Mouse (Mus musculus) neural tube, embryonic 14.5 days (tissue): ENCODE results near the gene Ankrd34c. TPM values are rescaled to one million over a fixed set of nuclear protein-coding genes. Genes with fewer than 3 reads are reported as not detected.

Experiments
- ATAC-seq: fragments of 200-750 bp; cut with Nextera tagmentation; 2 replicates; pipeline ENCODE4 v1.8.0; 2017; ENCODE audit warnings: low read depth, mild to moderate bottlenecking, moderate TSS enrichment, moderate library complexity
- H3K27ac ChIP-seq: fragments of 300-500 bp; sonication (generic); 2 replicates; pipeline ENCODE4 v1.5.1; 2014; ENCODE audit warnings: low read depth, mild to moderate bottlenecking, control low read depth, low read length, moderate library complexity, mixed read lengths
- H3K27me3 ChIP-seq: fragments of 300-500 bp; sonication (generic); 2 replicates; pipeline ENCODE4 v1.6.1; 2014; ENCODE audit warnings: low read length; ENCODE audit not compliant: control insufficient read depth, insufficient read depth
- H3K36me3 ChIP-seq: fragments of 300-500 bp; sonication (generic); 2 replicates; pipeline ENCODE4 v1.6.1; 2014; ENCODE audit warnings: low read length, mixed read lengths; ENCODE audit not compliant: control insufficient read depth, insufficient read depth
- H3K4me1 ChIP-seq: fragments of 300-500 bp; sonication (generic); 2 replicates; pipeline ENCODE4 v1.6.1; 2014; ENCODE audit warnings: low read length; ENCODE audit not compliant: control insufficient read depth, insufficient read depth
- H3K4me2 ChIP-seq: fragments of 300-500 bp; sonication (generic); 2 replicates; pipeline ENCODE4 v1.6.1; 2014; ENCODE audit warnings: mild to moderate bottlenecking, low read depth, low read length, control low read depth
- H3K4me3 ChIP-seq: fragments of 300-500 bp; sonication (generic); 2 replicates; pipeline ENCODE4 v1.5.1; 2014; ENCODE audit warnings: low read depth, low read length, control low read depth, mixed read lengths
- H3K9ac ChIP-seq: fragments of 300-500 bp; sonication (generic); replicated peaks from 2 replicates; pipeline ENCODE4 v1.6.1; 2014; ENCODE audit warnings: low read depth, mild to moderate bottlenecking, control low read depth, low read length, mixed read lengths
- H3K9me3 ChIP-seq: fragments of 300-500 bp; sonication (generic); 2 replicates; pipeline ENCODE4 v1.6.1; 2016; ENCODE audit warnings: low read length; ENCODE audit not compliant: control insufficient read depth
- WGBS: fragments of 180-500 bp; shearing (Covaris S2); extraction: QIAGEN DNeasy Blood & Tissue Kit; methylation state at CpG from one replicate; pipeline ENCODE4 v1.1.7; 2014; 5-methylcytosine and 5-hydroxymethylcytosine counted together
- polyA plus RNA-seq: library from polyadenylated mRNA; unstranded; fragments of >200 nt; fragmentation: Nextera tagmentation; extraction: Ambion mirVana; gene quantifications from 2 replicates; pipeline ENCODE4 v1.2.1, GENCODE M21; 2014

Ankrd34c gene
- 1.1 and 1.5 TPM in 2 replicates for polyA plus RNA-seq

DNA sequence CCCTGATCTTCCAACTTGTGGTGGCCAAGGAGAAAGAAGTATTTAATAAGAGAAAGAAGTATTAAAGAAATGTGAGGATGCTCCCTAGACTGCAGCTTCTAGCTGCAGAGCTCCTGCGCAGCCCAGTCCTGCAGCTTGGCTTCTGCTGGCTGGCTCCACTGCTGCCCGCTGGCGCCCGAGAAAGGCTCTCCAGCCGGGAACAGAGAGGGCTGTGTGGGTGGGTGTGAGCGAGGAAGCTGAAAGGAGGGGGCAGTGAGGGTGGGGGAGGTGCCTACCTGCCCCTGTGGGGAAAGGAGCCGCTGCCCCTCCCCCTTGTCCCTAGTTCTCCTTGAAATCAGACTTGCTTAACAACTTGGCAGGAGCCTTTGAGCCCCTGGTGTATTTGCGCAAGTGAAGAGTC lies at the start of gene Ankrd34c:
Gene Ankrd34c, minus strand, starts transcription at position 181 of the 400 bp plus-strand sequence.
- no peaks in the 10 kb centered on the region for H3K4me1 ChIP-seq
- H3K9me3 ChIP-seq = no peaks in the 10 kb centered on the region
- WGBS = 2% methylated on average over 8 of the region's 8 CpGs
- no peaks in the 10 kb centered on the region for H3K36me3 ChIP-seq
- H3K9ac ChIP-seq = no peak within 1 kb of the TSS
- peaks cover 4% of the 10 kb centered on the region for H3K27me3 ChIP-seq
- peak within 1 kb of the TSS; percentile 35 for H3K4me2 ChIP-seq
- peak; percentile 58; the same call in 1 of the 2 replicates for ATAC-seq
- peak within 1 kb of the TSS; percentile 4; the same call in 1 of the 2 replicates for H3K4me3 ChIP-seq
- no peak within 1 kb of the TSS for H3K27ac ChIP-seq

DNA sequence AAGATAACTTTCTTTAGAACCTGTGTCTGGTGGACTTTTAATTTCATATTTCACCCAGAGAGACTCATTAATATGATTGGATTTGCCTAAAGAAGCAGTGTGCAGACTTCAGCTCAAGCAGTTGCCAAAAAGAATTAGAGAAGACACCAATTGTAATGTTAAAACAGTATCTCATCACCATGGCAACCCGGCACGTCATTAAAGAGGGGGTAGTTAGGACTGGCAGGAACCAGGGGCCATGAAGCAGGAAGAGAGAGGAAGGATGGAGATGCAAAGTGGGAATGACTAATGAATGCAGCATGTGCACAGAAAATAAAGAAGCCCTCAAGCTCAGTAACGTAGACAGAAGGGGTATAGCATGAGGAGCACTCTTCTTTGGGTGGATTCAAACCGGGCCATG lies 49.3 kb upstream of the Ankrd34c start:
- Histone ChIP-seq H3K36me3 (no peaks in the 10 kb centered on the region), H3K9ac (no peak overlapping the region), H3K4me3 (no peak overlapping the region), H3K27me3 (no peaks in the 10 kb centered on the region), H3K4me2 (no peak overlapping the region), H3K9me3 (no peaks in the 10 kb centered on the region), H3K4me1 (no peaks in the 10 kb centered on the region), H3K27ac (no peak overlapping the region)
- WGBS = 58% methylated on average over 4 of the region's 4 CpGs
- no peak for ATAC-seq

DNA sequence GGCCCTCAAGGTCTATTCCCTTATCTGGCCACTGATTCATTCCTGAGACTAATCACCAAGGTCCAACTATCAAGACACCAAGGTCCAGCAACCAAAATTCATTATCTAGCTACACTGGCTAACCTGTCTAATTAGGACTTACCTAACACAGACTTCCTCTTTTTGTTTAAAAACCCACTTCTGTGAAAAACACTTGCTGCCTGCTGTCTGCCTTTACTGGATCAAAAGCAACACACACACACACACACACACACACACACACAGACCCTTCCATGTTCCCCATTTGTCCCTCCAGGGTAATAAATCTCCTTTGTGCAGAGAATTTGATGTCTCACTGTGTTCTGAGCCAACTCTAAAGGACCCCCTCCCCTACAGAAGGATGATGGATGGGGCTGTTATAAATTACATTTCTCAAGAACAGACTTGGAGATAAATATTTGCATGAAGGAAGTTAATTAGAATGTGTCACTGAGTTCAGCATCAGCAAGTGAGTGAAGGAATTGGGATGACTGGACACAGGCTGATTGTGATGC lies 43.2 kb upstream of the Ankrd34c start:
- Histone ChIP-seq H3K9me3 (no peaks in the 10 kb centered on the region), H3K4me1 (no peaks in the 10 kb centered on the region), H3K9ac (no peak overlapping the region), H3K27ac (no peak overlapping the region), H3K27me3 (no peaks in the 10 kb centered on the region), H3K4me3 (no peak overlapping the region), H3K4me2 (no peak overlapping the region), H3K36me3 (no peaks in the 10 kb centered on the region)
- ATAC-seq = no peak

DNA sequence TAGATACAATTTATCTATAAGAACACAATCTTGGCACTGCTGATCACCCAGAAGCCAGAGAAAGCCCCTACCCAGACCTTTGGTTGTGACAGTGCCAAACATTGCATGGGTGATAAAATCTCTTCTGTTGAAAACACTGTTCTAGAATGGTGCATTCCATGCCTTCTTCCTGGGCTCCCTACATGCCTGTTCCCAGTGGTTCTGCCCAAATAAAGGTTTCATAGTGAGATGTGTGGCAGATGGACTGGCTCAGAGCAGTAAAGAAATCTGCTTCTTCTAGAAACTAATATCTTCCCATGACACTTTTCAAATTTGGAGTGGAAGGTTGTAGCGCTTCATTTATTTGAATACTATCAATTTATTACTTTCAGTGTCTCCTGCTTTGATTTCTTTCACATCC lies 41.0 kb upstream of the Ankrd34c start:
- no peaks in the 10 kb centered on the region for H3K4me1 ChIP-seq
- no peaks in the 10 kb centered on the region for H3K36me3 ChIP-seq
- no peak overlapping the region for H3K27ac ChIP-seq
- no peaks in the 10 kb centered on the region for H3K27me3 ChIP-seq
- no peak overlapping the region for H3K9ac ChIP-seq
- H3K4me2 ChIP-seq = no peak overlapping the region
- H3K4me3 ChIP-seq = no peak overlapping the region
- ATAC-seq = no peak
- H3K9me3 ChIP-seq = no peaks in the 10 kb centered on the region
- 92% methylated on average over 1 of the region's 1 CpGs for WGBS

- Histone ChIP-seq H3K36me3 (no peaks in the 10 kb centered on the region), H3K4me3 (no peak overlapping the region), H3K4me1 (no peaks in the 10 kb centered on the region), H3K9ac (no peak overlapping the region), H3K27me3 (no peaks in the 10 kb centered on the region), H3K9me3 (no peaks in the 10 kb centered on the region), H3K4me2 (no peak overlapping the region), H3K27ac (no peak overlapping the region)
- ATAC-seq = no peak
- WGBS = 66% methylated on average over 1 of the region's 1 CpGs
Observed at GRCm38 (mm10) chr9:89771153-89771552, 32.9 kb upstream of the Ankrd34c start.

DNA sequence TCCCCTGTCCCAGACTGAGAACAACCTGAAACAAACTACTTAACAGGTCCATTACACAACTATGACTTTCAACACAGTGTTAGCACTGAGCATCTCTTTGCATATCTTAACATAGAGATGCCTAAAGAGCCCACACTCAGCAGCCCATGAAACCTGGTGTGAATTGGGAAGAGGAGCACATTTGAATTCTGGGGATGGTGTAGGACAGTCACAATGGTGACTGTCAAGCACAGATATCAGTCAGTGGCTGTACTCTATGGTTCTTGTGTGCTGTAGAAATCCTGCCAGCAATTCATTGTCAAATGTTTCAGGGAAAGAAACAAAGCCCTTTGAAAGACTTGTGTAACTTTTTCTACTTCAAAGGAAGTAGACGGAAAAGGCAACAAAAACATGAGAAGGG lies 23.7 kb upstream of the Ankrd34c start:
- H3K4me1 ChIP-seq = no peaks in the 10 kb centered on the region
- H3K9ac ChIP-seq = no peak overlapping the region
- H3K27me3 ChIP-seq = no peaks in the 10 kb centered on the region
- WGBS = 22% methylated on average over 1 of the region's 1 CpGs
- no peak overlapping the region for H3K4me3 ChIP-seq
- H3K4me2 ChIP-seq = no peak overlapping the region
- no peaks in the 10 kb centered on the region for H3K9me3 ChIP-seq
- no peak overlapping the region for H3K27ac ChIP-seq
- ATAC-seq = no peak
- no peaks in the 10 kb centered on the region for H3K36me3 ChIP-seq

DNA sequence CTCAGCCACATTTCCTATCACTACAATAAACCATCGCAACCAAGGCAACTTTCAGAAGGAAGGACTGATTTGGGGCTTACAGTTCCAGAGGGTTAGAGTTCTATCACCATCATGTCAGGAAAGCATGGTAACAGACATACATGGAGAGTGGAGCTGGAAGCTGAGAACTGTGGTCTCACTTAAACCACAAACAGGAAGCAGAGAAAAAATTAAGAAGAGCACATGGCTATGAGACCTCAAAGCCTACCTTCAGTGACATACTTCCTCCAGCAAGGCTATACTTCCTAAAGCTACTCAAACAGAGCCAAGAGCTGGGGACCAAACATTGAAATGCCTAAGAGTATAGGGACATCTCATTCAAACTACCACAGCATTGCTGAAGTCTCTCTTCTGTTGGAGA lies 20.3 kb upstream of the Ankrd34c start:
- no peaks in the 10 kb centered on the region for H3K9me3 ChIP-seq
- 92% methylated on average over 1 of the region's 1 CpGs for WGBS
- no peak for ATAC-seq

DNA sequence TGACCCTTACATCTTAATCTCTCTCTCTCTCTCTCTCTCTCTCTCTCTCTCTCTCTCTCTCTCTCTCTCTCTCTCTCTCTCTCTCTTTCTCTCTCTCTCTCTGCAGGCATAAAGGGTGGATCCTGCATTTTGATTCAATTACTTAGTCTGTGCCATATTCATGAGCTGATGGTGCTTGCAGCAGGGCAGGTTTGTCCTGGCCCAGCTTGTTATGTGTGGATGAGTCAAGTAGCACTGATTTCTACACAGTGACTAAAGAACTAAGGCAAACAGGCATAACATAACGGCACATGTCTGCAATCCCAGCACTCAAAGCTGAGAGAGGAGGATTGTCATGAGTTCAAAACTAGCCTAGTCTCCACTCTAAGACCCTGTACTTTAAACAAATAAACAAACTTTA lies 19.9 kb upstream of the Ankrd34c start:
- H3K9me3 ChIP-seq = no peaks in the 10 kb centered on the region
- ATAC-seq = no peak
- no peak overlapping the region for H3K27ac ChIP-seq
- H3K36me3 ChIP-seq = no peaks in the 10 kb centered on the region
- no peaks in the 10 kb centered on the region for H3K27me3 ChIP-seq
- H3K4me3 ChIP-seq = no peak overlapping the region
- WGBS = 89% methylated on average over 1 of the region's 1 CpGs
- H3K9ac ChIP-seq = no peak overlapping the region
- H3K4me1 ChIP-seq = no peaks in the 10 kb centered on the region
- no peak overlapping the region for H3K4me2 ChIP-seq

More for the DNA sequence above, 20.3 kb upstream of the Ankrd34c start:
- no peaks in the 10 kb centered on the region for H3K36me3 ChIP-seq
- no peaks in the 10 kb centered on the region for H3K4me1 ChIP-seq
- H3K27me3 ChIP-seq = no peaks in the 10 kb centered on the region
- no peak overlapping the region for H3K4me3 ChIP-seq
- no peak overlapping the region for H3K9ac ChIP-seq
- H3K27ac ChIP-seq = no peak overlapping the region
- H3K4me2 ChIP-seq = no peak overlapping the region

DNA sequence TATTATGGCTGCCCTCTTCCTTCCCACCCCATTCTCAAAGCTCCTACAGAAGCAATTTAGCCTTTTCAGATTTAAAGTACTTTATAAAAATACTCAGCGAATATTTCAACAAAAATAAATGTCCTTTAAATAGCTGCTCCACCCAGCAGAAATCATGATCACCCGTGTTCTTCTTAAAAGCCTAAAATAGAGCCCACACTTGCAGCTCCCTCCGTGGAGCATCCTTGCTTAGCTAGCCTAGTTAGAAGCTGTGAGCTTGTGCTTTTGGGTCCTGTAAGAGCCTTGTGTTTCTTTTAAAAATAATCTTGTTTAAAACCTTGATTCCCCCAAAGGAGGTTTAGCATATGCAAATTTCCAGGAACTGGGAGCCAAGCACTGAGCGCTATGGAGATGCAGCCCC lies 19.3 kb upstream of the Ankrd34c start:
- WGBS = 47% methylated on average over 4 of the region's 4 CpGs
- H3K4me2 ChIP-seq = no peak overlapping the region
- ATAC-seq = no peak
- H3K4me1 ChIP-seq = no peaks in the 10 kb centered on the region
- H3K4me3 ChIP-seq = no peak overlapping the region
- no peaks in the 10 kb centered on the region for H3K9me3 ChIP-seq
- H3K36me3 ChIP-seq = no peaks in the 10 kb centered on the region
- H3K9ac ChIP-seq = no peak overlapping the region
- H3K27me3 ChIP-seq = no peaks in the 10 kb centered on the region
- H3K27ac ChIP-seq = no peak overlapping the region
